Mouse (Mus musculus) limb, embryonic 13.5 days (tissue): ENCODE data around the gene Rab3d. TPM values are rescaled to one million over a fixed set of nuclear protein-coding genes. Genes with fewer than 3 reads are reported as not detected.

Experiments used
- polyA plus RNA-seq: library from polyadenylated mRNA; unstranded; fragments of >200 nt; fragmentation: Nextera tagmentation; extraction: Ambion mirVana; gene quantifications from 2 replicates; pipeline ENCODE4 v1.2.1, GENCODE M21; 2015

The Rab3d gene
- polyA plus RNA-seq, 1 experiment from 2014 or later = 14.0 TPM

Other genes starting within 250 kb of the Rab3d start
- gene Ldlr, start 194.7 kb downstream of the Rab3d start, polyA plus RNA-seq = 30.8 and 31.2 TPM in 2 replicates
- 109 and 117 TPM in 2 replicates for gene Spc24, start 157.9 kb downstream of the Rab3d start, polyA plus RNA-seq
- gene Kank2, start 119.4 kb downstream of the Rab3d start, polyA plus RNA-seq = 18.9 and 21.3 TPM in 2 replicates
- 0.67 and 0.91 TPM in 2 replicates for gene Angptl8, start 82.7 kb downstream of the Rab3d start, polyA plus RNA-seq
- gene Dock6, start 65.6 kb downstream of the Rab3d start, polyA plus RNA-seq = 37.5 and 39.6 TPM in 2 replicates
- 5.1 and 6.2 TPM in 2 replicates for gene Ccdc159, start 9.3 kb upstream of the Rab3d start, polyA plus RNA-seq
- 41.3 and 46.5 TPM in 2 replicates for gene Tmem205, start 9.4 kb upstream of the Rab3d start, polyA plus RNA-seq
- gene Plppr2, start 18.8 kb upstream of the Rab3d start, polyA plus RNA-seq = 8.5 and 9.1 TPM in 2 replicates
- gene Swsap1, start 37.6 kb upstream of the Rab3d start, polyA plus RNA-seq = 4.9 and 6.2 TPM in 2 replicates
- 6.2 and 6.3 TPM in 2 replicates for gene Epor, start 45.3 kb upstream of the Rab3d start, polyA plus RNA-seq
- 1.6 TPM in 2 replicates for gene Rgl3, start 71.3 kb upstream of the Rab3d start, polyA plus RNA-seq
- gene Ccdc151, start 84.4 kb upstream of the Rab3d start, polyA plus RNA-seq = 1.0 and 1.5 TPM in 2 replicates
- gene Prkcsh, start 84.6 kb upstream of the Rab3d start, polyA plus RNA-seq = 119 and 122 TPM in 2 replicates
- gene Elavl3, start 133.8 kb upstream of the Rab3d start, polyA plus RNA-seq = 0.13 and 0.23 TPM in 2 replicates
- gene Gm49318, start 153.1 kb upstream of the Rab3d start, polyA plus RNA-seq = not detected in 2 replicates
- gene Zfp653, start 153.2 kb upstream of the Rab3d start, polyA plus RNA-seq = 11.6 and 12.6 TPM in 2 replicates
- 34.9 and 36.8 TPM in 2 replicates for gene Ecsit, start 167.2 kb upstream of the Rab3d start, polyA plus RNA-seq
- 2.5 and 5.2 TPM in 2 replicates for gene Cnn1, start 181.0 kb upstream of the Rab3d start, polyA plus RNA-seq
- gene Elof1, start 199.0 kb upstream of the Rab3d start, polyA plus RNA-seq = 190 and 191 TPM in 2 replicates
- 6.5 and 8.4 TPM in 2 replicates for gene Acp5, start 217.5 kb upstream of the Rab3d start, polyA plus RNA-seq
- gene Pigyl, start 238.7 kb upstream of the Rab3d start, polyA plus RNA-seq = 70.2 and 76.8 TPM in 2 replicates